Mouse (Mus musculus) layer of hippocampus, adult 9-10 months (tissue): ENCODE measurements around the gene Snd1.

Source experiments
- DNase-seq: peaks from one replicate; pipeline ENCODE4 v3.0.0; 2022; ENCODE audit warnings: low spot score

Gene Snd1

GRCm38 (mm10) chr6:28871725-28872420, 396.9 kb downstream of the Snd1 start:
- DNase-seq = no peak

- no peak for DNase-seq
These were observed 397.5 kb downstream of the Snd1 start for GRCm38 (mm10) chr6:28872421-28872795.

- DNase-seq = no peak
These were observed 399.1 kb downstream of the Snd1 start for GRCm38 (mm10) chr6:28874053-28874452.

- no peak for DNase-seq
These were observed 399.8 kb downstream of the Snd1 start for GRCm38 (mm10) chr6:28874759-28875158.

- DNase-seq = no peak
These were observed 400.4 kb downstream of the Snd1 start for GRCm38 (mm10) chr6:28875333-28875732.

DNA sequence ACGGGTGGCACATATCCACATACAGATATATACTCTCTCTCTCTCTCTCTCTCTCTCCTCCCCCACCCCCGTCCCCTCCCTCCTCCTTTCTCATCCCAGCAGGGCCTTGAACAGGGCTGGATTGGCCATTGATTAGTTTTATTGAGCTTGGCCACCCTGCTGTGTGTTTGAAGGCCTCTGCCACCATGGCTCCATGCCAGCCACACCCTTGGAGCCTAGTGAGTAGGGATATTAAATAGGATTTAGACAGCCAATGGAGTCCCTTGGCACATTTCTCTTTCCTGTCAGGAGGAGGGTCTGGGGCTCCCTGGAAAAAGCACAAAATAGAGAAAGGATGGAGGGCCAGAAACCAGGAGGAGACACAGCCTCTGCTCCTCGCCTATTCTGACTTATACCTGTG, 401.6 kb downstream of the Snd1 start:
- no peak for DNase-seq

DNA sequence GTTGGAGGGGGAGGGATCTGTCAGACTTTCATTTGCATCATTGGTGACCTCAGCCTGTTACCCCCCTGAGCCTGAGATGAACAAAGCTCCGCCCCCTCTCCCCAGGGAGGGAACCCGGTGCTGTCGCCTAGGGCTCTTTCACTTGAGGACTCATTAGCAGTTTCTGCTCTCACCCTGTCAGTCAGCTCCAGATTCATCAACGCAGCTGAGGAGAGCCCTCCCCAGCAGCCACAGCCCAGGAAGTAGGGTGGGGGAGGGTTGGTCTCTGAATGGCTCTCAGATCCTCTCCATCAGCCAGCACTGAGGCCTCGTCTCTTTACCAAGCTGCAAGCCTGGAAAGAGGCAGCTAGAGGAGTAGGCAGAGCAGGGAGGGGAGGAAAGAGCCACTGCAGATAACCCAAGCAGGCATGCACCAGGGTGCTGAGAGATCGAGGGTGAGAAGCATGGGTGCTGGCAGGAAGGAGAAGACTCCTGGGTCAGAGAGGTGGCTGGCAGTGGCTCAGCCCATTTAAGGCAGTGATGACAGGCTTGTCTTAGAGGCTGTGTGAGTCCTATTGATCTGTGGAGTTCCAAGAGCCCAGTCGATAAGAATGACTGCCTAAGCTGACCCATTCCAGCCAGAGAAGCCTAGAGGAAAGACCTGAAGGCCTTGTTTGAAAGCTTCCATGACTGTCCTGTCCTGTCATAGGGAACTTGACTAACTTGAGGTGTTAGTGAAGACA, 403.2 kb downstream of the Snd1 start:
- DNase-seq = no peak

DNA sequence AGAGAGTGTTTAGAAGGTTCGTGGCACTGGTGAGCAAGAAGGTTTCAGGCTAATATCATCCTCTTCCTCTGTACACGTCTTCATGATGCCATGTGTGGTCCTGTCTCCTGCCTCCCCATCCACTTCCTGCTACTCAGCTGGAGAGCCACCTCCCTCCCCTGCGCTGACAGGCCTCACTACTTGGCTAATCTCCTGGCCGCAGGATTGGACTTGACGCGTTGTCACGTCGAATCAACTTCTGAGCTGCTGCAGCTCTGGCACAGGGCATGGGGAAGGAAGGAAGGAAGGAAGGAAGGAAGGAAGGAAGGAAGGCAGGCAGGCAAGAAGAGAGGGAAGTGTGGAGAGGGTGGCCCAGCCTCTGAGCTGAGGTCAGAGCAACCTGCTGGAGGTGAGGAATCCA, 404.4 kb downstream of the Snd1 start:
- DNase-seq = no peak

GRCm38 (mm10) chr6:28880909-28881308, 406.0 kb downstream of the Snd1 start:
- DNase-seq = no peak

GRCm38 (mm10) chr6:28883518-28883917, 408.6 kb downstream of the Snd1 start:
- no peak for DNase-seq

DNA sequence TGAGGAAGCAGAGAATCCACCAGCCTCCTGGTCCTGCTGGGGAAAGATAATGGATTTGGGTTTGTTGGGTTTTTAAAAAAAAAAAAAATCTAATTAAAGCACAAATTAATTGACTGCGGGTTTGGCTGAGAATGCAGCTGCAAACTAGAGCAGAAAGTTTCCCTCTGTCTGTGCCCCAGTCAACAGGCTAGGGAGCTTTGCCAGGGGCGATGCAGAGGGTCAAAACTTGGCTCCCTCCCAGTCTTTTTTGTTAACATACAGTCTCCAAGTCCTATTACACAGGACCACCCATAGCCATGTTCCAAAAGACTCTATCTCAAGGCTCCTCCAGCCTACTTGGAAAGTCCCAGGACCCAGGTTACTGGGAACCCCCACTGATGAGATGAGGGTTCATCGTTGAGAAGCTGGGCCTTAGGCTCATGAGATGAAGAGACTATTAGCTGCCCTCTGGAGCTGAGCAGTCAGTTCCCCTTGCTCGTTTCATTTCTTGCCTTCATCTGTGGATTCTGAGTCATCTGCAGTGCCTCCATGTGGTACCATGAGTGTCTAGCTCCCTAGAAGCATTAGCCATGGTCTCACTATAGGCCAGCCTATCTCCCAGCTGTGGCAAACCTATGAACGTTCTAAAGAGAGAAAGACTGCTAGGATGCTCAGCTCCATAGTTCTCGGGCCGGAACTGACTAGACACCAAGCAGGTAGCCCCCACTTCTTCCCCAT, 411.9 kb downstream of the Snd1 start:
- DNase-seq = no peak

DNA sequence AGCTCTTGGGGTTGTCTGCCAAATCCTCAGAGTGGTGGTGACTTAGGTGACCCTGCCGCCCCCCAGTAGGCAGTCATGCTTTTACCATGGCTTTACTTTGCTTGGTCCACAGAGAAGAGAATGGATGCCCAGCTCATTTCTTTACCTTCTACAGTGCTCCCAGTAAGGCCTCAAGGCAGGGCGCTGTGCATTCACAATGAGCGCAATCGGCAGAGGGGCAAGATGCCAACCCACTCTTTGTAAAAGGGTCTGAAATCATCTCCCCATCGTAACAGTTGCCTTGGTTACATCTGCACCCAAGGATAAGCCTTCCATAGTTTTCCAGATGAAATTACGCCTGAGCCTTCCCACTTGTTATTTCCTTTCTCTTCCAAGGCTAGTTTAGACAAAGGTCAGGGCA, 415.5 kb downstream of the Snd1 start:
- no peak for DNase-seq

GRCm38 (mm10) chr6:28891480-28891879, 416.5 kb downstream of the Snd1 start:
- DNase-seq = no peak

DNA sequence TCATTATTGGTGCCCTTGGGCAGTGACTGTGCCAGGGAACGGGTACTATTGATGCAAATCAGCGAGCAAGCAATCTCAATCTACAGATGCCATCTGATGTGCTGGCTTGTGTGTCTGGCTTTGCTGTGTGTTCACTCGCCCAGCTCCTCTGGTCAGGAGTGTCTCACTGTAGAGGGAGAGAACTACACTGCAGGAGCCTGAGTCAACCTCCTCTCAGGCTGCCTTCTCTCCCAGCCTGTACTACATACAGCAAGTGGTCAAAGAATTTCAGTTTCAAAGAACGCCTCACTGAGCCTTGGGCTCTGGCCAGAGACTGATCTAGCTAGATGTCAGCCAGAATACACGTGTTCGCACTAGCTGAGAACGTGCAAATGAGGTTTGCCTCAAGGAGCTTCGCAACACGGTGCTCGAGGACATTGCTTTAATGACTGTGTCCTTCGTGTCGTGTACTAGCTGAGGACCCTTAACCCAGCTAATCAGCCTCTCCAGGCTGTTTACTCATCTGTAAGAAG, 420.1 kb downstream of the Snd1 start:
- DNase-seq = no peak

DNA sequence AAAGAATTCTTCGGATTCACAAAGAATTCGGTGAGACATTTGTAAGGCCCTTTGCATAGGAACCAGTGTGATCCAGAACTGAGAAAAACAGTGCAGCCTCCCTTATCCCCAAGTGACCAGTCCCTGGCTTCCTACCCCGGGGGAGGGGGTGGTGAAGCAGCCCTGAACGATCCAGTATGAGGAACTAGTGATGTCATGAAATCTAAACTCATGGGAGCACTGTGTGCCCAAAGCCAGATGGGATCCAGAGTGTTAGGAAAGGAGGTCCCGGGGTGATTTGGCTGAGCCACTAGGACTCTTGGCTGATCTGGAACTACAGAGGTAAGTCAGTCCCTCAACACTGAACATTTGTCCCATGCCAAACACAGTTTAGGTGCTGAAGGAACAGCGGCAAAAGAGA, 420.8 kb downstream of the Snd1 start:
- DNase-seq = no peak

DNA sequence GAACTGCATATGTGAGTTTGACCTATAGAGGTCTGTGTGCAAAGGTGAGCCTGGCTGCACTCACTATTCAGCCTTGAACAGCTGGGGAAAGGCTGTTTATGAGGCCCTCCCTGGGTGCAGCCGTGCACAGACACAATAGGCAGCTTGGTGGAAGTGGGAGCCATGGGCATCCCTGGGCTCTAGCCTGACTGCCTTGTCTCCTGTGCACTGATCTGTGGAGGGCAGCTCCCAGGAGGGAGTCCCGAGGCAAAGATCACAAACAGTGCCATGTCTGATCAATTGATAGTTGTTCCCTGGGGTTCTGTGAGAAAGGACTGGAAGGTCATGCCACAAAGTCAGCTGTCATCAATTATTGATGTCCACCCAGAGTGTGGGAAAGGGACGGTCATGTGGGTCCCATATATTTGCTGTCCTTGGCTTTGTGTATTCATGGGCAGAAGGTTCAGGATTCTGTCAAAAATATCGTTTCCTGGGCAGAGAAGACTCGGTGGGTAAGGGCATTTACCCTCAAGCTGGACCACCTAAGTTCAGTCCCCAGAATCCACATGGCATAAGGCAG, 421.9 kb downstream of the Snd1 start:
- no peak for DNase-seq

DNA sequence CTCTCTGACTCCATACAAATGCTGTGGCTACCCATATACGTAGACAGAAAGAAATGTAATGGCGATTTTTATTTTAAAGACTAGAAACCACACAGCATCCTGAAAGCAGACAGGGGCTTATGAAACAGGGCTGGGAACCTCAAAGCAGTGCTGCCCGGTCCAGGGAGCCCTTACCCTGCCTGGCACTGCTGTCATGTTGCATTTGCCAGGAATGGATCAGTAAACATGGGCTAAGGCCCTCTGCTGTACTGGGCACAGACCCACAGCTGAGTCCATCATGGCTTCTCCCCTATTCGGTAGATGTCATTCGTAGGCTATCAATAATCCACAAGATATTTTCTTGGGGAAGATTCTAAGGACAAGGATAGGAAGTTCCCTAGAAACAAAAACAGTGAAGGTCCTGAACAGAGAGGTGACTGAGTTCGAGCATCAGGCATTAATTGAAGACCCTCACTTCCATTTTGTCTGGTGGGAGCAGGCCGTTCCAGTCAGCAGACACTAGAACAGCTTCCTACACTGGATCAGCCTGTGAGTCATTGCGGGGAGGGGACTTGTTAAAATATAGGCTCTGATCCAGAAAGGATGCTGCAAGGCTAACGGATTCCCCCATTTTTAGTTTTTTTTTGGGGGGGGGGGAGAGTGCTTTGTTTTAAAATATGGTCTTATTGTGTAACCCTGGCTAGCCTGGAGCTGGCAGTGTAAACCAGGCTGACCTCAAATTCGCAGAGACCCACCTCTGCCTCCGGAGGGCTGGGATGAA, 422.6 kb downstream of the Snd1 start:
- DNase-seq = no peak

- DNase-seq = no peak
These were observed 423.9 kb downstream of the Snd1 start for GRCm38 (mm10) chr6:28898836-28899235.

- no peak for DNase-seq
These were observed 427.6 kb downstream of the Snd1 start for GRCm38 (mm10) chr6:28902573-28902972.

- DNase-seq = no peak
These were observed 429.5 kb downstream of the Snd1 start for GRCm38 (mm10) chr6:28904417-28904816.

DNA sequence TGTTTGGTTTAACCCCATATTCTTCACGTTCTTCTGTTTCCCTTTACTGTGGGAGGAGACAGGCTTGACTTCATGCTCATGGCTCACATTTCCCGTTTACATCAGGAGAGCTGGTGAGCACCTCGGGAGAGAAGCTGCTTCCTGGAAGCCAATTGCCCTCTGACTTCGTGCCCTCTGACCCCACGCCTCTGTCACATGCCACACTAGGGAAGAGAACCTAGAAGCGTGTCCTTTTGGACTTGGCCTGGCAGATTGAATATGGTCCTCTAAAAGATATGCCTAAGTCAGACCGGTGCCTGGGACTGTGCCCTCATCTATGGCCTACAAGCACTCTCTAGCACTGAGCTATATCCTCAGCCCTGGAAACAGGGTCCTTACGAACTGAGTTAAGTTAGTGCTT, 430.4 kb downstream of the Snd1 start:
- no peak for DNase-seq

- no peak for DNase-seq
These were observed 434.9 kb downstream of the Snd1 start for GRCm38 (mm10) chr6:28909866-28910265.
